Mouse (Mus musculus) right cerebral cortex, postnatal 4 days (tissue): ENCODE data around the gene Pde4b.

Experiments
- DNase-seq: peaks from one replicate; pipeline ENCODE4 v3.0.0-alpha.2; 2022

Gene Pde4b

DNA sequence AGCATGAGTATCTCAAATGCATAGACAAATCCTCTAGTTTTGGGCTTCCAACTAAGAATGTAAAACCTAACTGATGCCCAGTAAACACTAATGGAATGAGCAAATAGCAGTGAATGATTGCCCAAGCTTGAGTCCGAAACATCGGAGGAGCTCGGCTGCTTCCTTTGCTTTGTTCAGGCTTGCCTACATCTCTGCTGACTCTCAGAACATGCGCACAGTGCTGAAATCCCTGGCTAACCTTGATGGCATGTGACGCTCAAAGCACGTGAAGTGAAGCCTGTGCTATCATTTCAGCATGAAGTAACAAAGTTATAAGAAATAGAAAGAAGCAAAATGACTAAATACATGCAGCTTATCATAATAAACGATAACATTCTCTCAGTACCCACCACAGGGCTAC is 425.6 kb downstream of the Pde4b start:
- no peak for DNase-seq

DNA sequence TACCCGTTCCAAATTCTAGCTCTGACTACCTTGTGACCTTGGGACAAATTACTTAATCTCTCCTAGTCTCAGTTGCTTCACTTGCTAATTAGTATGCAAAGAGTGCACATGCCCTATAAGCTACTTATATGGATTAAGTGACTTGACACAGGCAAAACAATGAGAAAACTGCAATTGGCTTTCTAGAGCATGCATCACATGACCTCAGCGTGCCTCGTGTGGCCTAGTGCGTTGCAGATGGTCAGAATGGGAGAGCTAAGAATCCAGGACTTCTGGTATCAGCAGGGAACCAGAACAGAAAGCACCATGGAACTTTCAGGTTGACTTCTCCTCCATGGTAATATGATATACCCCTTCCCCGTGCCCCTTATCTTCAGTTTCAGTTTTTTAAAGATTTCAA is 426.2 kb downstream of the Pde4b start:
- DNase-seq, result no peak

DNA sequence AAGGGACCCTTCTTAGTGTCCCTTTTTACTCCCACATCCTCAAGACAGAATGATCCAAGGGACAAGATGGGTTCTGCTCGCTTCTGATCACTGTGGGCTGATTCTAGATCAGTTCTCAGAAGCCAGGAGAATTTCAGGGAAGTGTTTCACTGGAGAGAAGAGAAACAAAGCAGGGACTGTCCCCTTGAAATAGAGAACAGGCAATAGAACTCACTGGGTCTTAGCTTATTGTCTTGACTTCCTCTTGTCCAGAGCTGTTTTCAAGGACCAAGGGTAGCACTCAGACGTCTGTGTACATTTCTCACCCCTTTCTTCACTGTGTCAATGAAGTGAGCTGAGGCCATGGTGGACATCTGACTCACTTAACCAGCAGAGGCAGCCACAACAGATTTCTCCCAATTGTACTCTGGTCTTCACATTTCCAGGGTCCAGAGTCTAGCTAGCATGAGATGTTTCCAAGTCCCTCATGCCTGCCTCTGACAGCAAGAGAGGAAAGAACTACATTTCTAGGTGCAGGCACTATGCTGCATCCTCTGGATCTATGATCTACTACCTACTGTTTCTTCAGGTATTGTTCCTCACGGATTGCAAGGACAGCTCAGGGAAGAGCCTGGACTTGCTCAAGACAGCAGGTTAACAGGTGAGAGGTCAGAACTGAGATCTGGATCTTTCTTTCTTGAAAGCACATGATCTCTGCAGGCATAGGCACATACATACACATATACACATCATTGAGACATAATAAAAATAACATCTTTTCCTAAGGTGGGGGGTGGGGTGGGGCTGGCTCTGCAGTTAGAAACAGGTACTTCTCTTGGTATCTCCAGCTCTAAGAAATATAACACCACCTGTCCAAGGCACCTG is 427.9 kb downstream of the Pde4b start:
- DNase-seq, result no peak

DNA sequence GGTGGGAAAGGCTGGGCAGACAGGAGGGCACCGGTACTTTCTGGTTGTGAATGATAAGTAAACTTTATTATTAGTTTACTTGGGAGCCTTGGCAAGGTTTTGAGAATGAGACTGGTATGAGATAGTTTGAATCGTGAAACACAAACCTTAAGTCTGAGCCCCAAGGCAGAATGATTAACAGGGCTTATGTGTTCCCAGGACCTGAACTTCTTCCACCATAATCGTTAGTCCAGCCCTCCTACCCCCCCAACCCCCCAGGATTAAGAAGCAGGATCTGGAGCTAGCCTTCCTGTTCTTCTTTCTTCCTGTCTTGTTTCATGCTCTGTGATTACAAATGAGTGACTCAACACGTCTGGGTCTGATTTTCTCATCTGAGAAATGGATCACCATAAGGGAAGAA is 429.1 kb downstream of the Pde4b start:
- DNase-seq, result no peak

DNA sequence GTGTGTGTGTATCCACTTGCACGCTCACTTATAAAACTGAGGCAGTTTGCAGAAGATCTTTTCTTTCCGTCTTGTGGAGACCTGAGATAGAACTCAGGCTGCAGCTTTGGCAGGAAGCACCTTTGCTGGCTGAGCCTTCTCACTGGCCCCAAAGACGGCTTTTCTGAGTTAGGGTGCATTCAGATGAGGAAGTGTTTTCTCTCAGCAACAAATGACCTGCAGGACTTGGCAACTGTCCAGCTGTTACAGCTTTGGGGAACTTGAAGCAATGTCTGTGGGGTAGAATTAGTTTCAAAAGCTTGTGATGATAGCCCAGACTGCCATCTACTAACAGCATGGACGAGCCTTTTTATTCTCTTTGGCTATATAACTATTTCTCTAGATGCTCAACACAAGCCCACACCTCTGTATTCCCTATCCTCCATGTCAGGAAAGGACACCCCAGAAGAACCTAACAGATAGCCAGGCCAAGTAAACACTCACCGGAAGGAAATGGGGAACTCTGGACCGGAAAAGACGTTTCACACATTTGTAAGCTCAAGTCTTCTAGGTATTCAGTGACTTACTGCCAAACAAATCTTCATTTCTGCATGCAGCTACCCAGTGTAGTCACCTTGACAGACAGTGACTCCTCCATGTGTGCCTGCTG is 429.8 kb downstream of the Pde4b start:
- peak; percentile 17 for DNase-seq

DNA sequence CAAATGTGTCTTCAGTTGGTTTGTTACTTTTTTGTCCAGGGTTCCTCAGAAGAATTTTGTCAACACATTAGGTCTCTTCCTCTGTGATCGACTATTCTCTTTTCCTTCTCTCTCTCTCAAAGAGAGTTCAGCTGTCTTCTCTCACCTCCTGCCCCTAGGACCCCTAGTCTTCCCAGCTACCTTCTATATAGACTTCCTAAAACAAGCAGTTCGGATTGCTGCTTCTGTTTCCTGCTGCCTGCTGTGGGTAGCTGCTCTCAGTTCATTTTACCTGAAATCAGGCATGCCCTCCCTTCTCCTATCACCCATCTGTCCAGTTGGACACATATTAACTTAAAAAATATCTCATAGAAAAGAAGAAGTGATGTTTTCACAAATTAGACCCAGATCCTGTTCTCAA is 430.3 kb downstream of the Pde4b start:
- DNase-seq, result no peak

DNA sequence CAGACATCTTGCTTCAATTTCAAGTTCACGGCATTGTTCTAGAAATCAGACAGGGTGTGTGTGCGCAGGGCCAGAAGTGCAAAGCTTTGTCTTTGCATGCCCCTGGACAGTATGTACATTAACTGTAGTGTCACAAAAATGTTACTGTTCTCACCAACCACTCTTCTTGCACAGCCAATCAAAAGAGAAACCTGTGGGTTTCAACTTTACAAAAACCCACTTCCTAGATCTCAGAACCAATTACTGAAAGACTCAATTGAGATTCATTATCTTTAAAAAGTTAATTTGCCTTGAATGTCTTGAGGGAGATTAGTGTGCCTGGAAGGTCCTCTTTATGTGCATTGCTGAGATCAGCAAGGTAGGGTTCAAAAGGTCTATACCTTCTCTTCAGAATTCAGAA is 431.0 kb downstream of the Pde4b start:
- DNase-seq, result no peak

DNA sequence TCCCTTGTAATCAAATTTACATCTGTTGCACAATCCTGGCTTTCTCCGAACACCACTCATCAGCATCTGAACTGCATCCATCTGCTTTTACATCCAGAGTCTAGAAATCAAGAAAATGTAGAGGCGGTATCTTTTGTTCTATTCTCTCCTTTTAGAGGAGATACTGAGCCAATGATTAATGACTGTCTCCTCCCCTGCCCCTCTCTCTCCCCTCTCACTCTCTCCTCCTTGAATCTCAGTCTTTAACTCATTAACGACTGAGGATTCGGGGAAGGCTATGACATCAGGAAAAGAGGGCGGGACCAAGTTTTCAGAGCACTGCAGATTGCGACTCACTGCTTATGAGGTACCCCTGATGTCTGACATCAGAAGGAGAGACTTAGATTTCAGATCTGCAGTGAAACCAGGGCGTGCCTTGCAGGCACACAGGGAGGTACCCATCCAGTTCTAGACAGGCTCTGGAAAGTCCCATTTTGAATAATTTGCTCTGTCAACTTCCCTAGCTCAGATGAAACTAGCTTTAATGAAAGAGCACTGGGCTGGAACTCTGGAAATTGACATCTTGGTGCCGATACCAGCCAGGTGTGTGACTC is 433.4 kb downstream of the Pde4b start:
- DNase-seq, result no peak

DNA sequence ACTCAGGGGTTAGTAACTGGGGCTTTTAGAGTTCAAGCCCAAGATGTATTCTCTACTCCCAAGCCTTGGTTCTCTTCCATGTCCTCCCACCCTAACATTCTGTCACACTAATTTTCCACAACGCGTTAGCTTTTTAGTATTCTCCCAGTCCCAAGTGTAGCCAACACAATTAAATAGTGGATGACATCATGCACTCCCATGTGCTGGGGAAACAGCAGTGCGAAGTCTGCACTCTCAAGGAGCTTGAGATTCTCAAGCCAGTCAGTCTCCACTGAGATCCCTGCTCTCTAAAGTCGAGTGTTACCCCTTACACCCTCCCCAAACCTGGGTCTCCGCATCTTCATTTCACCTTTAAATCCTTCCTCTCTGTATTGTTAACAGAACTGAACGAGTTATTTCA is 434.1 kb downstream of the Pde4b start:
- DNase-seq, result no peak

DNA sequence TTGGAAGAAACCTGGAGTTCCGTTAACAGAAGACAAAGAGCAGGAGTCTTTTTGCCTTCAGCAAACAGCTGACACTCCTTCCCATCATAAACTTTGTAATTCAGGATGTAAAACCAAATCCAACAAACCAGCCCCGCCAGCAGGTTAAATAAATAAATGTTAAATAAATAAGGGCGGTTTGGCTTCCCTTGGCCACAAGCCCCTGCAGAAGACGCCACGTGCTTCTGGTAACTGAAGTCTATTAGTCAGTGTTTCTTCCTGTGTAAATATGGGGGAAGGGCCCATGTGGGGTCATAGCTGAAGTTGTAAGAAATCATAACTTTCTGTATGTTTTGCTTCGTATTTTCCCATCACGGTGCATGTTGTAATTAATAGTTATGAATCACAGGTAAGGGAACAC is 440.0 kb downstream of the Pde4b start:
- DNase-seq, result no peak

DNA sequence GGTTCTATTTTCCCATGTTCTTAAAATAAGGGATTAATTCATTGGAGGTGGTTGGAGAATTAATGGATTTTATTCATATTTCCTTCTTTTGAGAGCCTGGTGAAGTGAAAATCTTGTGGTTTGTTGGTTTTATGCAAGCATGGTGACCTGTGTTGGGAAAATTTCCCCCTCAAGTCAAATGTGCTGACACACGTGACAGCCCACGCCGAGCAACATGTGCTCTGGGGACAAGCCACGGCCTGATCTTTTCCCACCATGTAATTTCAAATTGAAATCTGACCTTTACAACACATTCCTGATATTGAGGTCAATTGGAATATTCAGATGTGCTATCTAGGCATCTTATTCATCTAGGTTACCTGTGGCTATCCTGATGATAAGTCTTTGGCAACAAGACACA is 443.5 kb downstream of the Pde4b start:
- no peak for DNase-seq

DNA sequence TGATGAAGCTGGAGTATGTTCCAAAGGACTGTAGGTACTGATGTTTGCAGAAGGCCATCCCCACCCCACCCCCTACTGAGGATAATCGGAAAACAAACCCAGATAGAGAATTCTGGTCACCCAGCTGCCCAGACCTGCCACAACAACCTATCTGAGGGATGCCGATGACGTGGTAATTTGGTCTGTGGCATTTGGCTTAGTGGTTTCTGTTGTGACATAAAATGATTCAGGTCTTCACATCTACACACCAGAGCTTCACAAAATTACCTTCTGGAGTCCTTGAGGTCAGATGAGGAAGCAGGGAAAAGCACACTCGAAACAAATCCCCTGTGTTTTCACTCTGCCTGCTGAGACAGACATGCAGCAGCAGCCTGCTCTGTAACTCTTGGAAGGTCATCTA is 444.4 kb downstream of the Pde4b start:
- no peak for DNase-seq

DNA sequence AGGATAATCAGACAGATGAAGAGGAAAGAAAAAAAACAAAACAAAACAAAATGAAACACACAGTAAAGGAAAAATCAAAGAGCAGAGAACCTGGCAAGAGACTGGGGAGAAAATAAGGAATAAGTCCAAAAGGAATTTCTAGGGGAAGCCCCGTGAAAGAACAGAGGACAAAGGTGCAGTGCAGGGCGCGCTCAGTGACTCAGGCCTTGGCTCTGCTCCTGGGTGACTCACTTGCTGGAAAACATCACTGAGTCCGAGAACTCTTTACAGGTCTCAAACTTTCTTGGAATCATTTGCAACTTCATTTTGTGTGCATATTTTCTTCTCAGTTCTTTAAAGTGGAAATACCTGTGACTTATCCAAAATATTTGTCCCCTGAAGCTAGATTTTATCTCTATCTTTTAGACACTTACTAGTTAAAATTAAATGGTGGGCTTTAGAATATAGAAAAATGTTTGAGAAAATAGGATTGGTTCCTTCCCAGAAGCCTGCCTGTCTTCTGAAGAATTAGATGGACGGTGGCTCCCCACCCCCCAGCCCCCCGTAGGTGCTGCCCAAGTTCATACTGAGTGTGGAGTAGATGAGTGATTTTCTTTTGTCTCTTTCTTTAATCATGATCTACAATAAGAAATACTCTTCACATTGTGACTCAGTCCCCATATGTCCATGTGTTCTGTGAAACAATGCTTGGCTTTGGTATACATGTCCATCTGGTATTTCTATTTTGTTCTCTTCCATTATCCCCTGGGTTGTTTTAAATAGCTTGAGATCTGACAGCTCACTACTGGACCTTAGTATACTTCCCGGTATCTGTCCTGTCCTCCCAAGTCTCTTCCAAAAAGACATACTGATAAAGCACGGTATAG is 446.1 kb downstream of the Pde4b start:
- DNase-seq, result peak; percentile 14

DNA sequence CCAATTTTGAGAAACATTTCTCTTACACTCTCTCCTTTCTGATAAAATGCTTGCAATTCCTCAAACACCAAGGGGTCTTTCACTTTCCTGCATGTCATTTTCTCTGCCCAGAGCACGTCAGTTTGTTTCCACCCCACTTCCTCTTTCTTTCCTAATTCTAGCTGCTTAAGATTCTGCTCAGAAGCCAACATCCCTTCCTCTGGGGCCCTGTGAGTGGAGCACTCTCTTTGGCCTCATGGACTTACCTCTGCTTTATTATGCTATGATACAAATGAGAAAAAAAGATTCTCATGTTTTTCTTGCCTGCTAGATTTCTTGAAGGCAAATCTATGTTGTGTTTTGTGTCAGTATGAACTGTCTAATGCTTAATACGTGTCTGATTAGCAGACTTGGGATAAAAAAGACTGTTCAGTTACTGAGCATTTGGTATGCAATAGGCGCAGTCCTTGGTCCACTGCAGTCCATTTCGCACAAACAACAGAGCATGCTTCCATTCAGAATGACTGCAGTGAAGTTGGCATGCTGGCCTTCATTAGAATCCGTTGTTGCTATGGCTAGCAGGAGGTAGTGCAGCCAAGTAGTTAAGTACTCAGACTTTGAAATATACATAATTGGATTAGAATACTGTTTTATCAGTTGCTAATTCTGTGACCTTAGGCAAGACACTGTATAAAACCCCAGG is 446.8 kb downstream of the Pde4b start:
- DNase-seq, result no peak

DNA sequence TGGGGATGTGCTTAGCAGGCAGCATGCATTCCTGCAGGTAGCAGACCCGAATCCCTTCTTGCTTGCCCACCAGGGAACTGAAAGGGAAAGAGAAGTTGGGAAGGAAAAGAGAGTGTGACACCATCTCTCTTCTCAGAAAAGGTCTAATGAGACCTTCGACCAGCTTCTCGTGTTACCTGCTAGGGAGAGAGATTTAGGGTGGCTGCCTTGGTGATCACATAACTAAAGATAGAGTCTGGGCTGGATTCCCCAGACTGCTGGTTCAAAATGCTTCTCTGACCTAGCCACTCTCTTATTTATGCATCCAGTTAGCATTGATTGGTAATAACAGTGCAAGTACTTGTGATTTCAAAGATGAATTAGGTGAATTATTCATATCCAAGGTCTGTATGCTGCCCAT is 448.5 kb downstream of the Pde4b start:
- no peak for DNase-seq

DNA sequence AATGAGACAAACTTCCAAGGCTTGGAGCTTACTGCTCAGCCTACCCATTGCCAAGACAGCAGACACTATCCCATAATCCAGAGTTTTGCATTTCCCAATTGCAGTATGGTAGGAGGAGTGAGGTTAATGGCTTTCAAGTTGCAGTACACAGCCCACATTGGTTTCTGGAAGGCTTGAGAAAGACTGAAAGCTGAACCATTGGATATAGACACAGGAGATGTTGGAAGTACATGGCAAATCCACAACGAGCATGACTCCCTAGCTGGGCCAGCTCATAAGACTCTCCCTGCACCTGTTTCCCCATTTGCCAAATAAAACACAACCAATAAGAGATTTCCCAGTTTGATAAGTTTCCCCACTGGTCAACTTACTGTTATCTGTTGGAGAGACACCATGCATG is 450.9 kb downstream of the Pde4b start:
- DNase-seq, result no peak

DNA sequence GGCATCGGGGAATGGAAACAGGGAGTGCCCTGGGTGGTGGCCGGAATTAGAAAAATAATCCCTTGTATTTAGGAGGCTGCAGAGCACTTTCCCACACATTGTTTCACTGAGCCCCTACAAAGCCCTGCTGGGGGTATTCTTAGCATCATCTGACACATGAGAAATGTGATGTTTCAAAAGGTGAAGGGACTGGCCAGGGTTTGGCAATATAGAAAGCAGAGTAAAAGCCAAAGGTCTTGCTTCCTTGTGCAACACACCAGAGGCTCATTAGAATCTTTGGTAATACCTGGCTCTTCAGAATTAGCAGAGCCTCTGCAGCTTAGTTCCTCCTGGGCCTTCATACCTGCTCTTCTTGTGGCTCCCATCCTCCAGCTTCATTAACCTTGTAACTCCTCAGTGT is 451.4 kb downstream of the Pde4b start:
- DNase-seq, result no peak

DNA sequence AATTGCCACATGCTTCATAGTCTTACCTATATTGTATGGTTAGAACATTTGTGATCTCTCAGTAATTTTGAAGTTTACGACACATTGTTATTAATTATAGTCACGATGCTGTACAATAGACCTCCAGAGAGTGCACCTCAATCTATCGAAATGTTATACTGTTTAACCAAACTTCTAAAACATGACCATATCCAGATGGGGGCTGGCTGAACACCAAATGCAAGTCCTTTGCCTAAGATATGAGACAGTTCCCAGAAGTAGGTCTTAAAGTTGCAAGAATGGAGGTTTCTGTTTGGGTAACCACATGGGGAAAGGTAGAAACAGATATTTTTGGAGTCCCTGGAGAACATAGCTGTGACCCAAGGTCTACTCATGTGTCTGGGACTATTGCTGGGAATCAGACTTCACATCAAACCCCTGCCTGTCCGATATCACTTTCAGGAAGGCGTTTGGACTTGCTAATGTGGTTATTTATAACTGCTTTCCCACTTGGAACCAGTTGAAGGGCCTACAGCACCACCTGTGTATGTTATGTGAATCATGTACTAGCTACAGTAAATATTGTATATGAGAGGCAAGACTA is 452.3 kb downstream of the Pde4b start:
- no peak for DNase-seq

DNA sequence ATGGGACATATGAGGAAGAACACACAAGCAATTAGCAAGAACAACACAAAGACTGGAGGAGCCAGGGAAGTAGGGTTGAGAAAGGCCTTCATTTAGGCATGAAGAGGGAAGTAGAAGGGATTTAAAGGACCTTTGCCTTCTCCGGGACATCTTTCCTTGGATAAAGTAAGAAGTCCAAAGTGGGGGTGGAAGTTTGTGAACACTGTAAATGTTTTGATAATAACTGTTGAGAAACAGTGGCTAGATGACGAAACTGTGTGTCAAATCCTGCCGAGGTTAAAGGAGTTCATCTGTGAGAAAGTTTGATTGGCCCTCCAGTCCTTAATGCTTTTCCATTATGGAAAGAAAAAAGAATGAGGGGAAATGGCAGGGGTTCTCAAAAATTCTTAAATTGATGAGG is 455.6 kb downstream of the Pde4b start:
- no peak for DNase-seq

DNA sequence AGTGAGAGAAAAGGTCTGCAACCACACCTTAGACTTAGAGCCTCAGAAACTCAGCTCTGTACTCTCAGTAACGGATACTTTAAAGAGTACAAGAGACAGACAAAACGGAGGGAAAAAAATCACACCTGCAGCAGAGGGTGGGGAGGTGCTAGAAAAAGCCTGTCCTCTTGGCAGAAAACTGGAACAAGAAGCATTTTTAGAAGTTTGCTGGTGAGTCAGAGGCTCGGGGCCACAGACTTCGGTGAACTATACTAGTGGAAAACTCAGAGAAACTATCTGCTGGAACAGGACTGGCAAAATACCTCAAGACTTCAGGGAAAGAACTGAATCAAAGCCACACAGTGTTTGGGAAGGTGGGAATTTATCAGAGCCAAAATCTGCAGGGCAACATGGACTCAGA is 457.9 kb downstream of the Pde4b start:
- DNase-seq, result no peak

DNA sequence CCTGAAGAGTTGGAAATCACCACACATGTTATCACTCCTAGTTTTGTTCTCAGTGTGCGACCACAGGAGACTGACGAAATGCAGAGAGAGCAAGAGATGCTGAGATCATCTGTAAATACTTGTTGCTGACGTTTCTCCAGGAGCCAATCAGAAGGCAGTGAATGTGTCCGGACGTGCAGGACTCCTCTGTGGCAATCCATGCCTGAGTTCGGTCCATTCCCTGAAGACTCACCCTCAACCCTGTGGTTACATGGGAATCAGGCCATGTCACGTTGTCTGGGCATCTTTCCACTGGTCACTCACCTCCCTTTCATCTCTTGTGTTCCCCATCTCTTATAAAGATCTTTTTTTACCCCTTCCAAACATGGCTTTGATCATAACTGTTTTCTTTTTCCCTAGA is 468.2 kb downstream of the Pde4b start:
- DNase-seq, result no peak

DNA sequence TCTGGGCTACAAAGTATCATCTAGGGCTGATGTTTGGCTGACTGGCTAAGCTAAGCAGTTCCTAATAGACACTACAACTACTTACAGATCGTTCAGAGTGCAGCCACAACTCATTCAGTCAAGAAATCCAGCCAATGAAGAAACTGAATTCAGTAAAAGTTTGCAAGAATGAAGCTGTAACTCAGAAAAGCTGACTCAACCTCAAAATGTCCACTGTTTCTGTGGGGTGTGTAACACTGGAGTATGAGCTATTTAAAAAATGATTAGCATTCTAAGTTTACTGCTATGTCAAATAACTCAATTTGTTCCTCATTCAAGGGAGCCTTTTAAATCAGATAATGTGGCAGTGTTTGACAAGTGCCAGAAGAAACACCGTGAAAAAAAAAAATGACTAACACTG is 469.7 kb downstream of the Pde4b start:
- DNase-seq, result no peak
